Mouse (Mus musculus) lung, adult 18-20 months (tissue): Measurements from ENCODE around the gene St6galnac3.
"Not testable (repeated sequence)": the region's sequence is repeated elsewhere in the genome, so short reads cannot be mapped to it uniquely, and the experiment has no call there.

Source experiments
- DNase-seq, 2 experiments: peaks; one replicate each; pipeline ENCODE4 v3.0.0; 2022; ENCODE audit warnings: mixed read lengths in 2 of 2

Gene St6galnac3

DNA sequence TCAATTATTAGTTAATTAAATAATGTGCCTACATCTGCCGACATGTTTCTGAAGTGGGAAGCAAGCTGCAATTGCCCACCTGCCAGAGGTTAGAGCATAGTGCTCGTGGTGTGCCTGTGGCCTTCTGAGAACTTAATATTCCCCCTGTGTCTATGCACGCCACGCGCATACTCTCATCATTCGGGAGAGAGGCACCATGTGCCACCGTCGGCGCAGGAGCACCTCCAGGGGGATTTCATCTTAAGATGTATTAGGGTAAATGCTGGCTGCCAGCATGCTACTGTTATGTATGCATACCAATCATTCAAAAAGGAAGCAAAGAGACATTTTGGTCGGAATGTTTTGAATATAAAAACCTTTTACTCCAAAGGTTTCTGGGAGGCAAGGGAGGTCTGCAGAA lies 319.3 kb downstream of the St6galnac3 start:
- no peak for DNase-seq

DNA sequence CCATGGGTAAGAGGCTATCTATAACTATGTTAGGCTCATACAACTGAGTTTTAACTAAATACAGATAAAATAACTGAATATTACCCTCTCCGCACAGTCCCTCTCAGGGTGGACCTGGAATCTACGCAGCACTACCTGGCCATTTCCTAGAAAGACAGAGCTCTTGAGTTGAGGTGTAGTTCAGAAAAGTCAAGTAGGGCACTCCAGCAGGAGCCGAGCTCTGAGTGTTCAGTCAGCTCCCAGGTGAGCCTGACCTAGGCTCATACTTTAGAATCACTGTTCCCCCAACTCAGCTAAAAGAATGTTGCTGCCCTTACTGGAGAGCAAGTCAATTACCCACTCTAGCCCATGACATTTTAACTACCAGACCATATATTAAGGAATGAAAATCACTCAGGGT lies 324.7 kb downstream of the St6galnac3 start:
- DNase-seq, result no peak

GRCm38 (mm10) chr3:153399574-153399973 lies 325.4 kb downstream of the St6galnac3 start:
- no peak for DNase-seq

GRCm38 (mm10) chr3:153397726-153398125 lies 327.2 kb downstream of the St6galnac3 start:
- DNase-seq, result no peak

GRCm38 (mm10) chr3:153396375-153397068 lies 328.5 kb downstream of the St6galnac3 start:
- DNase-seq, result no peak

DNA sequence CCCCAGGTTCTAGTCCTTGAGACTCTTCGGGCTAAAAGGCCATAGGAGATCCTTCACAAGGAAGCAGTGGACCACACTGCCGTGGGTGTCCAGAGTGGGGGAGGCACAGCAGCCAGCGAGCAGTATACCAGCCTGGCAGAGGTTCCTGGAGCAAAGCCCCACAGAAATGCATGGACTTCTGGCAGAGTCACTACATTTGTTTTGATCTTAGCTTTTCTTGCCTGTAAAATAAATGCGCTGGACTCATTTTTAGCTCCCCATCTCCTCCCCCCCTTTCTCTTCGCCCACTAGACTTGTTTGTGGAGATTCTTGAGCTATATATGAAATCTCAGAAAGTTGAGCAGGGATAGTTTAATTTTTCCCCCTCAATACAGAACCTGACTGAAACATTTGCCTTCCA lies 329.6 kb downstream of the St6galnac3 start:
- no peak for DNase-seq

DNA sequence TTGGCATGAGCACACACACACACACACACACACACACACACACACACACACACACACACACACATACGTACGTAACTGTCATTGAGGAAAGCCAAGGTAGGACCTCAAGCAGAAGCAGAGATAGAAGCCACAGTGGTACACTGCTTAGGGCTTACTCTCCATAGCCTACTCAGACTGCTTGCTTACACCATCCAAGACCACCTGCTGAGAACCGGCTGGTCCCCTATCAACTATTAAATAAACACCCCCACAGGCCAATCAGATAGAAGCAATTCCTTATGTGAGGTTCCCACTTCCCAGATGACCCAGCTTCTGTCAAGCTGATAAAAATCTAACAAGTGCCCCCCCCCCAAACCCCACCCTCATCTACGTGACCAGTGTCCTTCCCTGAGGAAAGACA lies 330.2 kb downstream of the St6galnac3 start:
- DNase-seq, result no peak

GRCm38 (mm10) chr3:153394224-153394623 lies 330.8 kb downstream of the St6galnac3 start:
- DNase-seq, result no peak

GRCm38 (mm10) chr3:153391451-153391850 lies 333.5 kb downstream of the St6galnac3 start:
- DNase-seq, result not testable (repeated sequence)

DNA sequence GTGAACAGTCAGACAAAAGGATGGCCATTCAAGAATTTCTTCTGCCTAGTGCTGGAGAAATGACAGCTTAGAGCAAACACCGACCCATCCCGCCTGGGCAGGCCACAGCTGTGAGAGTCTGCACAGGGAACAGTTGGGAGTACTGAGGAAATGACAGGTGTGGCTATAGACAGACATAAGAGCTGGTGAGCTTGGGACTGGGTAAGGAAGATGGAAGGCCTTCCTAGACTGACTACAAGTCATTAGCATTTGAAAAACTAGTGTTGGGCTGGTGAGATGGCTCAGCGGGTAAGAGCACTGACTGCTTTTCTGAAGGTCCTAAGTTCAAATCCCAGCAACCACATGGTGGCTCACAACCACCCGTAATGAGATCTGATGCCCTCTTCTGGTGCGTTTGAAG lies 340.3 kb downstream of the St6galnac3 start:
- DNase-seq, result not testable (repeated sequence)

DNA sequence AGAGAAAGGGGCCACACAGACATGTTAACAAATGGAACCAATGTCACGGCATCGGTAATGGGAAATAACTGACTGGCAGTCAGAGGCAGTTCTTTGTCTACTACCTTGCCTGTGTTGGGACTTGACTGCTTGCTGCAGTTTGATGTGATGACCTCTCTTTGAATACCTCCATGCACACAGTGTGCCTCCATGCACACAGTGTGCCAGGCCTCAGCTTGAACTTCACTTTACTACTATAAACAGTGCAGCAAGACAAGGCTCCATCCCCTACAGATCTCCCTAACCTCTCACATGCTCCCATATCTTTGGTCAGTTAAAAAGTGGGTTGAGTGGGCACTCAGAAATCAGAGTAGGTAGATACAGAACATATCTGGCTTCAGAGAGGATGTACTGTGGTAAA lies 341.3 kb downstream of the St6galnac3 start:
- DNase-seq, result no peak

DNA sequence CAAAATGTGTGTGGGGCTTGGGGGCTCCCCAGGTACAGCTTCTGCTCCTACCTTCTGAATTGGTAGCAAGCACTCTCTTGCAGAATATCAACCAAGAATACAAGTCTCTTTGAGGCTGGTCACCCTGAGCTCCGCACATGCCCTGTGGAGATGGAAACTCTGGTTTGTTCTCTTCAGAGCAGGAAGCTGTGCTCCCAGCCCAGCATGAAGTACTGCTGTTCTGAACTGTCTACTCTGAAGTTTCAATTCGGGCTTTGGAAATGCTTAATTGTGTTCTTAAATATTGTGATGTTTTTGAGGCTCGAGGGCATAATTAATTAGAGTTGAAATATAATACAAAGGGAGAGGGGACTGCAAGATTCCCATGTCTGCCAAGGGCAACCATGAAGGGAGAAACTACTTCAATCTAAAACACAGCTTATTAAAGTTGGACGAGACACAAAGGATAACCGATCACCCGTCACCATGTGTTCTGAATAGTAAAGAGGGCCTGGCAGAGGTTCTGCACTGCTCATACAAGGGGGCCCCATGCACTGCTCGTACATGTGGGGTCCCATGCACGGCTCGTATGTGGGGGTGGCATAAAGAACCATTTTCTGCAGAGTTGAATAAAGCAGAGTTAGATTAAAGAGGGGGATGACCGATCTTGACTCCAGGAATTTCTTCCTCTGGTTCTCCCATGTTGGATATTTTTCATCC lies 359.8 kb downstream of the St6galnac3 start:
- no peak for DNase-seq

- DNase-seq, result no peak
Measured at GRCm38 (mm10) chr3:153364366-153364765, 360.6 kb downstream of the St6galnac3 start.

GRCm38 (mm10) chr3:153359966-153360365 lies 365.0 kb downstream of the St6galnac3 start:
- DNase-seq, result no peak

- DNase-seq, result no peak
Measured at GRCm38 (mm10) chr3:153356071-153356470, 368.9 kb downstream of the St6galnac3 start.

DNA sequence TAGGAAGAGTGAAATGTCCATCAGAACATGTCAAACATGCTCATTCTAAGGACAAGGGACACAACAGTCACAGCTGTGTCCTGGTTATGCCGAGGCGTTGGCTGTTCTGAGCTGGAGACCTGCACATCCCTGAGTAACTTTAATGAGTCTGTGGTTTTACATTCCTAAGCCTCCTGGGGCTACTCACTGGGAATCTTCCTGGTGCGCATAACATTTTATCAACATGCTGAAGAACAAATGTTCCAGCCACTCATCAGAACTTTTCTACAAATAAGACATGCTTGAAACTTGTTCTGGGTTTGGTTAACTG lies 370.0 kb downstream of the St6galnac3 start:
- no peak for DNase-seq

- no peak for DNase-seq
Measured at GRCm38 (mm10) chr3:153354186-153354987, 370.6 kb downstream of the St6galnac3 start.

DNA sequence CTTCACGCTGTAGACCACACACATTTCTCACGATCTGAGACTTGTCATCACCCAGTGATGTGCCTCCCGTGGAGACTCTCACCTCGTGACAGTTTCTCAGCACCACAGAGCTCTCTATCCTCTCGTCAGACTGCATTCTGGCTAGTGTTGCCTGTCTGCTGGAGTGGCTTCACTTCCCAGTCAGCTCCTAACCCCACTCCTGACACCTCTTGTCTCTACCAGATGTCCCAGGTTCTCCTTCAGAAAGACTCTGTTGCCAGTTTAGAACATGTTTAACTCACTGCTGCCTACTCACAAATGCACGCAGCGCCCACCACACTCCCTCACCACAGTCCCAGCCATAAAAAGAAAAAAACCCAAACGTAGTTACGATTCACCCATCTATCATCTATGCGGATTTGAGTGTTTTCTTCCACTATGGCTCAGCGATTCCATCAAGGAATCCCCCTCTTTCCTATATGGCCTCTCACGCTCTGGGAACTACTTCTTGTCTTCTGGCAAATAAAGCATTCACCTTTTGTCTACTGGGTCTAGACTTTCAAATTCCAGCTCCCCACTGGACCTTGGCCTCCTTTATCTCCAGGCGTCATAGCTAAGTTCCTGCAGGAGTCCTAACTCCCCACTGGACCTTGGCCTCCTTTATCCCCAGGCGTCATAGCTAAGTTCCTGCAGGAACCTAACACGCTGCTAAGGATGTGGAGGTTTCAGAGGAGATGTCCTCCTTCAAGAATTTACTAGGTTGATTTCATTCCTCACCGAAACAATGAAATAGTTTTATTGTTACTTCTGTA lies 371.5 kb downstream of the St6galnac3 start:
- DNase-seq, result no peak

DNA sequence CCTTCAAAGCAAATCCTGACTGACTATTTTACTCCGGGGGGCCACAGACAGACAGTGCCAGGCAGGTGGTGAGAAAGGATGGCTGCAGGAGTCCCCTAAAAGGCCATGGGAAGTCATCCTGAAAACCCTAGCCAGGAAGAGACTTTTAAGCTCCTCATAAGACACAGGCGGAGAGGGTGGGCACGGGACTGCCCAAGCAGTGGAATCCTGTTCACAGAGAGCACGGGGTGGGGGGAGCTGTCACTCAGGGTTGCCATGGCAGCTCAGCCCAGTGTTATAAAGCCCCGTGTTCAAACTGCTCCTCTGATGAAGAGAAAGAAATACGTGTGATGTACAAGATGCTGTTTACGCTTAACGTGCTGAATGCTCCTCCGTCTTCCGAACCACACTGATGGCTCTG lies 375.0 kb downstream of the St6galnac3 start:
- no peak for DNase-seq

- no peak for DNase-seq
Measured at GRCm38 (mm10) chr3:153348797-153349465, 376.0 kb downstream of the St6galnac3 start.

GRCm38 (mm10) chr3:153344979-153345378 lies 380.0 kb downstream of the St6galnac3 start:
- DNase-seq, result no peak

DNA sequence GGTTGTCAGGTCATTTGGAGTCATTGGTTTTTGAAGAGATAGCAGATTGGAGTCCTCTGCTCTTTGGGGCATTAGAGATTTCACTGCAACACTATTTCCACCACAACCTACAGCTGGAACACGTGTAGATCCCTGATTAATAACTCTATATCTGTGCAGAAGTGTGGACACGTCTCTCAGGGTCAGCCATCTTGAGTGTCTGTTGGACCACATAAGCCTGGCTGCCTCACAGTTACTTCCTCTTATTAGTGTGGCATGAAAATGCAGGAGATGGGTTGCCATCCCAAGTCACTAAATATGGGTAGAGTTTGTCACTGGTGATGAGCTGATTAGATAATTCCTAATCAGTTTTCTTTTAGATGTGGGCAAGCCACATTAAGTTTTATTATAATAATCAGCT lies 385.0 kb downstream of the St6galnac3 start:
- DNase-seq, result no peak
